Comparison of ENCODE assay signal across 8 mouse cellular contexts in the genomic region with DNA sequence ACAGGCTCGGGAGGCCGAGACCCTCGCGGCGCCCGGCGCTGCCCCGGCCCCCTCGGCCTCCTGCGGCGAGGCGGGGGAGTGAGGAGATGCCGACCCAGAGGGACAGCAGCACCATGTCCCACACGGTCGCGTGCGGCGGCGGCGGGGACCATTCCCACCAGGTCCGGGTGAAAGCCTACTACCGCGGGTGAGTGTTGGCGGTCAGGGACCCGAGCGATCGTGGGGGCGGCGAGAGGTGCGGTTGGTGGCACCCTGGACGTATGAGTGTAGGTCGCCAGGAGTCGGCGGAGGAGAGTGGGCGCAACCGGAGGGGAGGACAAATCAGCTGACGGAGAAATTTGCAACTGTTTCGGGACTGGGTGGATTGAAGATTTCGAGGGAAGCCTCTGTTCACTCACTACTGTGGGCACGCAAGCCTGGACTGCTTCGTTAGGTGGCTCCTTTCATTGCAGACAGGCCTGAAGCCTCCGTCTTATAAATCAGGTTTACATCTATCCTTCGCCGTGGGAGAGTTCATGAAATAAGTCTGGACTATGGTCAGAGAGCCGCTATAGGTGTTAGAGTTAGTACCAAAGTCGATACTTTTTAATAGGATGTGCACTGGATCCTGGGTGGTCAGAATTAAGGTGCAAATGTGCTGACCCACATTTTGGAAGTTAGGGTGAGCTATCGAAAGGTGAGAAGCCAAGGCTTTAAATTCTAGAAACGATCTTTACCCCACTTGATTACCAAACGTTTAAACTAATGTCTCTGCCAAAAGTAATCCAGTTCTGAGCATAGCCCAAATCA. TPM values are rescaled to one million over a fixed set of nuclear protein-coding genes. Genes with fewer than 3 reads are reported as not detected.
DNase-seq lines count a peak whose midpoint lies in the region; ATAC-seq and TF ChIP-seq lines count a peak whose summit lies in the region.

No protein-coding gene starts in this region.

- peak; percentile 47 for DNase-seq in heart, postnatal 0 days (ENCODE audit: low spot score)
- DNase-seq in heart, adult 8-10 months (ENCODE audit: low spot score) = no peak
- DNase-seq in lung, postnatal 25 days (ENCODE audit: low spot score) = peak; percentile 24
- no peak for DNase-seq in cerebellum, adult 18-20 months
- DNase-seq in cerebellum, postnatal 36 days = no peak

- H3K4me1 ChIP-seq in heart, postnatal 0 days (ENCODE audit: control insufficient read depth, insufficient read depth) = peaks cover 18% of the 10 kb centered on the region; the same call in 1 of the 2 replicates
- H3K4me1 ChIP-seq in E14TG2a.4 (replicated peaks; ENCODE audit: low read depth, low read length) = peaks cover 76% of the 10 kb centered on the region
- H3K4me1 ChIP-seq in brown adipose tissue, adult 24 weeks (ENCODE audit: control insufficient read depth, insufficient read depth, insufficient read length, low read length) = peaks cover 3% of the 10 kb centered on the region
- peaks cover 24% of the 10 kb centered on the region for H3K4me1 ChIP-seq in hindbrain, embryonic 13.5 days (replicated peaks)

- 1% methylated on average over 47 of the region's 49 CpGs for WGBS in heart, postnatal 0 days
- WGBS in hindbrain, embryonic 13.5 days = under 1% methylated on average over 45 of the region's 49 CpGs

- H3K27ac ChIP-seq in heart, postnatal 0 days (ENCODE audit: low read depth) = peak overlapping the region; percentile 87
- H3K27ac ChIP-seq in brown adipose tissue, adult 24 weeks (replicated peaks; ENCODE audit: low read depth, low read length) = peak overlapping the region; percentile 42
- peak overlapping the region; percentile 86 for H3K27ac ChIP-seq in hindbrain, embryonic 13.5 days

- H3K4me3 ChIP-seq in heart, postnatal 0 days (ENCODE audit: low read depth, low read length) = peak overlapping the region; percentile 81
- H3K4me3 ChIP-seq in E14TG2a.4 (replicated peaks; ENCODE audit: low read length) = peak overlapping the region; percentile 99
- peak overlapping the region; percentile 94 for H3K4me3 ChIP-seq in brown adipose tissue, adult 24 weeks (ENCODE audit: insufficient read depth, low read depth, low read length)
- peak overlapping the region; percentile 83 for H3K4me3 ChIP-seq in hindbrain, embryonic 13.5 days

- H3K27me3 ChIP-seq in heart, postnatal 0 days (ENCODE audit: control insufficient read depth, insufficient read depth, low read length) = no peaks in the 10 kb centered on the region
- H3K27me3 ChIP-seq in E14TG2a.4 (ENCODE audit: insufficient read depth, low read length) = no peaks in the 10 kb centered on the region
- no peaks in the 10 kb centered on the region for H3K27me3 ChIP-seq in hindbrain, embryonic 13.5 days

- no peaks in the 10 kb centered on the region for H3K36me3 ChIP-seq in heart, postnatal 0 days (replicated peaks; ENCODE audit: control insufficient read depth, insufficient read depth, low read length)
- H3K36me3 ChIP-seq in E14TG2a.4 (ENCODE audit: insufficient read depth, low read length) = peaks cover 14% of the 10 kb centered on the region; the same call in 1 of the 2 replicates
- H3K36me3 ChIP-seq in hindbrain, embryonic 13.5 days = no peaks in the 10 kb centered on the region

- TF ChIP-seq CTCF in heart, postnatal 0 days (IDR thresholded peaks at IDR 0.05; ENCODE audit: low read depth) = no peak
- no peak for TF ChIP-seq CTCF in E14TG2a.4 (conservative IDR thresholded peaks at IDR 0.05; ENCODE audit: low read length)

- peak; percentile 54 for ATAC-seq in heart, postnatal 0 days (ENCODE audit: insufficient read depth, low read depth)
- ATAC-seq in hindbrain, embryonic 13.5 days (ENCODE audit: low FRiP score) = peak; percentile 82

- peak overlapping the region; percentile 68 for H3K9ac ChIP-seq in heart, postnatal 0 days (replicated peaks; ENCODE audit: low read depth, low read length)
- H3K9ac ChIP-seq in hindbrain, embryonic 13.5 days = peak overlapping the region; percentile 89

- no peaks in the 10 kb centered on the region for H3K9me3 ChIP-seq in heart, postnatal 0 days (replicated peaks; ENCODE audit: control insufficient read depth, low read length)
- no peaks in the 10 kb centered on the region for H3K9me3 ChIP-seq in E14TG2a.4 (ENCODE audit: low read length)
- H3K9me3 ChIP-seq in hindbrain, embryonic 13.5 days = no peaks in the 10 kb centered on the region

- H3K4me2 ChIP-seq in heart, postnatal 0 days (ENCODE audit: low read depth, low read length) = peak overlapping the region; percentile 73
- H3K4me2 ChIP-seq in hindbrain, embryonic 13.5 days = peak overlapping the region; percentile 64

- TF ChIP-seq EP300 in heart, postnatal 0 days (IDR thresholded peaks at IDR 0.05; ENCODE audit: low read depth) = no peak

RNA-seq across cellular contexts. Expression of a gene that starts 0.5 kb away (rescaled TPM):
- 26.1 and 39.3 TPM in 2 replicates for total RNA-seq in heart, postnatal 0 days (2014; rRNA removed; ENCODE audit: low replicate concordance)
- polyA plus RNA-seq in heart, postnatal 0 days (2015; fragmentation: Nextera tagmentation; extraction: Ambion mirVana) = 8.7 and 9.0 TPM in 2 replicates
- total RNA-seq in heart, adult 8-10 months (2022) = 10 to 100 TPM in 3 of 4 experiments, 1 to 10 TPM in 1; 9.5 to 11.9 (median 10.7) TPM
- 15.9 and 42.5 TPM in 2 replicates for polyA plus RNA-seq in brown adipose tissue, adult 24 weeks (2012; ENCODE audit: insufficient read depth, insufficient read length, missing spikeins)
- 23.9 and 24.7 TPM in 2 replicates for polyA plus RNA-seq in hindbrain, embryonic 13.5 days (2015; fragmentation: Nextera tagmentation; extraction: Ambion mirVana)

RNA-seq across cellular contexts. Expression of a gene that starts 26.9 kb away (rescaled TPM):
- 10.3 and 14.5 TPM in 2 replicates for total RNA-seq in heart, postnatal 0 days (2014; rRNA removed; ENCODE audit: low replicate concordance)
- polyA plus RNA-seq in heart, postnatal 0 days (2015; fragmentation: Nextera tagmentation; extraction: Ambion mirVana) = 3.3 and 3.6 TPM in 2 replicates
- 10 to 100 TPM; 15.4 to 19.3 (median 17.6) TPM for total RNA-seq in heart, adult 8-10 months (2022)
- 5.4 and 8.6 TPM in 2 replicates for polyA plus RNA-seq in brown adipose tissue, adult 24 weeks (2012; ENCODE audit: insufficient read depth, insufficient read length, missing spikeins)
- 7.5 and 8.1 TPM in 2 replicates for polyA plus RNA-seq in hindbrain, embryonic 13.5 days (2015; fragmentation: Nextera tagmentation; extraction: Ambion mirVana)

Comparison
In these comparisons a context has a peak if more than half of its experiments do, and no peak if none do; other contexts are left out.
1. DNase-seq: peak in heart, postnatal 0 days (single experiment) and lung, postnatal 25 days (single experiment); none in heart, adult 8-10 months (single experiment), cerebellum, adult 18-20 months (0 of 2) and cerebellum, postnatal 36 days (0 of 2).
2. Peak in every context shown above with its lines, with median percentiles within 50 percentile points of each other: H3K27ac ChIP-seq and H3K4me3 ChIP-seq.